In genomic region chr6:73140836-73141235, GRCm38 (mm10) we compare ENCODE assay signal across 23 mouse cellular contexts.
DNase-seq lines count a peak whose midpoint lies in the region; ATAC-seq and TF ChIP-seq lines count a peak whose summit lies in the region.
"Had no signal": no experiment of that assay in that cellular context is flagged by ENCODE, and none has a peak within 500 bp of the region (broad histone marks: within the 10 kb centered on the region; RNA-seq: fewer than 3 reads in every experiment).

No protein-coding gene starts in this region.

- no peak overlapping the region for H3K4me2 ChIP-seq in embryonic facial prominence, embryonic 14.5 days (ENCODE audit: low read depth, low read length)
- no peak overlapping the region for H3K4me2 ChIP-seq in limb, embryonic 14.5 days (replicated peaks; ENCODE audit: low read depth, low read length, severe bottlenecking)

- no peaks in the 10 kb centered on the region for H3K9me3 ChIP-seq in embryonic facial prominence, embryonic 14.5 days (ENCODE audit: control insufficient read depth, low read length)
- H3K9me3 ChIP-seq in embryonic facial prominence, embryonic 10.5 days: no peaks in the 10 kb centered on the region
- H3K9me3 ChIP-seq in limb, embryonic 14.5 days (ENCODE audit: control insufficient read depth, low read length): no peaks in the 10 kb centered on the region
- no peaks in the 10 kb centered on the region for H3K9me3 ChIP-seq in limb, embryonic 10.5 days (replicated peaks)

- no peaks in the 10 kb centered on the region for H3K27me3 ChIP-seq in embryonic facial prominence, embryonic 14.5 days (replicated peaks; ENCODE audit: control insufficient read depth, insufficient read depth, low read length)
- no peaks in the 10 kb centered on the region for H3K27me3 ChIP-seq in embryonic facial prominence, embryonic 10.5 days (replicated peaks; ENCODE audit: low read depth, poor library complexity, severe bottlenecking)
- H3K27me3 ChIP-seq in limb, embryonic 14.5 days (ENCODE audit: control insufficient read depth, insufficient read depth, low read length): no peaks in the 10 kb centered on the region
- no peaks in the 10 kb centered on the region for H3K27me3 ChIP-seq in limb, embryonic 10.5 days (ENCODE audit: low read depth, poor library complexity, severe bottlenecking)
- H3K27me3 ChIP-seq: CH12.LX had no signal

- H3K4me1 ChIP-seq in embryonic facial prominence, embryonic 14.5 days (ENCODE audit: control insufficient read depth, insufficient read depth, low read length): no peaks in the 10 kb centered on the region
- no peaks in the 10 kb centered on the region for H3K4me1 ChIP-seq in embryonic facial prominence, embryonic 10.5 days
- H3K4me1 ChIP-seq in limb, embryonic 14.5 days (ENCODE audit: control insufficient read depth, insufficient read depth, low read length): no peaks in the 10 kb centered on the region
- no peaks in the 10 kb centered on the region for H3K4me1 ChIP-seq in limb, embryonic 10.5 days

- TF ChIP-seq POLR2A in limb, embryonic 14.5 days (IDR thresholded peaks at IDR 0.05; ENCODE audit: borderline replicate concordance, extremely low read depth, insufficient read depth, insufficient read length): no peak

- no peaks in the 10 kb centered on the region for H3K36me3 ChIP-seq in embryonic facial prominence, embryonic 14.5 days (ENCODE audit: control insufficient read depth, insufficient read depth, low read length)
- no peaks in the 10 kb centered on the region for H3K36me3 ChIP-seq in embryonic facial prominence, embryonic 10.5 days (replicated peaks)
- no peaks in the 10 kb centered on the region for H3K36me3 ChIP-seq in limb, embryonic 14.5 days (ENCODE audit: control insufficient read depth, insufficient read depth, low read length)
- no peaks in the 10 kb centered on the region for H3K36me3 ChIP-seq in limb, embryonic 10.5 days
- H3K36me3 ChIP-seq: G1E had no signal

- WGBS in embryonic facial prominence, embryonic 14.5 days: 61% methylated on average over 3 of the region's 3 CpGs
- WGBS in embryonic facial prominence, embryonic 10.5 days: 81% methylated on average over 3 of the region's 3 CpGs
- 65% methylated on average over 3 of the region's 3 CpGs for WGBS in limb, embryonic 14.5 days
- 87% methylated on average over 3 of the region's 3 CpGs for WGBS in limb, embryonic 10.5 days

- no peak overlapping the region for H3K9ac ChIP-seq in embryonic facial prominence, embryonic 14.5 days (ENCODE audit: low read depth, low read length)
- H3K9ac ChIP-seq in limb, embryonic 14.5 days (ENCODE audit: low read depth, low read length, severe bottlenecking): no peak overlapping the region

- peak; percentile 66 for DNase-seq in embryonic facial prominence, embryonic 14.5 days (ENCODE audit: low spot score)
- DNase-seq in embryonic facial prominence, embryonic 10.5 days (ENCODE audit: low spot score): no peak
- peak; percentile 24 for DNase-seq in limb, embryonic 14.5 days (ENCODE audit: low spot score)
- DNase-seq in limb, embryonic 10.5 days (ENCODE audit: low spot score): no peak
- peak; percentile 56 for DNase-seq in NIH3T3 (ENCODE audit: low read depth)
- DNase-seq in c-Kit-positive CD71-positive TER-119-positive erythroid progenitor cells, embryonic 14.5 days (ENCODE audit: low spot score): no peak
- DNase-seq: adrenal gland, adult 2 months; adrenal gland, adult 8-10 months; adrenal gland, postnatal 10 days; adrenal gland, postnatal 14 days; adrenal gland, postnatal 25 days; adrenal gland, postnatal 36 days; B cell, adult 2 months; cerebellum, adult 11 months; cerebellum, adult 11-12 months; cerebellum, adult 18-20 months; cerebellum, adult 2 months; cerebellum, adult 8-10 months had no signal

- H3K4me3 ChIP-seq in embryonic facial prominence, embryonic 14.5 days (ENCODE audit: low read depth, low read length): no peak overlapping the region
- H3K4me3 ChIP-seq in embryonic facial prominence, embryonic 10.5 days: no peak overlapping the region
- no peak overlapping the region for H3K4me3 ChIP-seq in limb, embryonic 14.5 days (replicated peaks; ENCODE audit: low read length)
- no peak overlapping the region for H3K4me3 ChIP-seq in limb, embryonic 10.5 days

- no peak overlapping the region for H3K27ac ChIP-seq in embryonic facial prominence, embryonic 14.5 days (replicated peaks; ENCODE audit: low read depth, low read length)
- no peak overlapping the region for H3K27ac ChIP-seq in embryonic facial prominence, embryonic 10.5 days (replicated peaks)
- no peak overlapping the region for H3K27ac ChIP-seq in limb, embryonic 14.5 days (replicated peaks; ENCODE audit: low read depth, low read length)
- no peak overlapping the region for H3K27ac ChIP-seq in limb, embryonic 10.5 days

- ATAC-seq in embryonic facial prominence, embryonic 14.5 days (ENCODE audit: low read depth): no peak
- no peak for ATAC-seq in limb, embryonic 14.5 days (ENCODE audit: low FRiP score, low read depth)
- ATAC-seq: activated CD4-positive, CD25-positive, alpha-beta regulatory T cell, adult 4 months; CD4-positive, CD25-positive, alpha-beta regulatory T cell, adult 4 months; Patski had no signal

Comparison
In these comparisons a context has a peak if more than half of its experiments do, and no peak if none do; other contexts are left out.
1. DNase-seq: peak in embryonic facial prominence, embryonic 14.5 days (single experiment), limb, embryonic 14.5 days (single experiment) and NIH3T3 (single experiment); none in embryonic facial prominence, embryonic 10.5 days (single experiment), limb, embryonic 10.5 days (single experiment) and c-Kit-positive CD71-positive TER-119-positive erythroid progenitor cells, embryonic 14.5 days (single experiment).